Mouse (Mus musculus): ENCODE results near the gene Cldn11.

- TF ChIP-seq CTCF (IDR thresholded peaks at IDR 0.05; ENCODE audit: low read depth, low read length) = no peak
- TF ChIP-seq POLR2A (IDR thresholded peaks at IDR 0.05; ENCODE audit: borderline replicate concordance, low read depth, low read length) = no peak
Observed at GRCm38 (mm10) chr3:31213802-31214201, 64.1 kb downstream of the Cldn11 start.
